Mouse (Mus musculus) CH12.LX (cell line): ENCODE measurements at regions not wholly inside any gene's neighbourhood (a gene's known extent, or its start where the extent isn't known, plus 50 kb on each side); places are given as distances from the start of the nearest gene placed in this dataset.

Experiments used
- DNase-seq: peaks from one replicate; pipeline ENCODE4 v3.0.0-alpha.2; 2013; ENCODE audit errors: extremely low read depth
- H3K27ac ChIP-seq: 2 replicates; pipeline ENCODE4 v1.5.1; 2012; ENCODE audit warnings: low read depth, mild to moderate bottlenecking, control low read depth, moderate library complexity; ENCODE audit not compliant: insufficient read depth
- H3K27me3 ChIP-seq: replicated peaks from 2 replicates; pipeline ENCODE3; 2012; ENCODE audit warnings: inconsistent platforms
- H3K36me3 ChIP-seq, 2 experiments: replicated peaks in 1 of 2; 2 replicates each; pipeline versions ENCODE3 to v1.6.1; 2012; ENCODE audit warnings: inconsistent platforms in 1 of 2, low read length in 1 of 2, mild to moderate bottlenecking in 1 of 2, mixed read lengths in 1 of 2, moderate library complexity in 1 of 2; ENCODE audit not compliant: control insufficient read depth in 1 of 2, insufficient read depth in 1 of 2
- H3K4me1 ChIP-seq, 2 experiments: 2 replicates each; pipeline ENCODE4 v1.6.1; 2012; ENCODE audit warnings: inconsistent platforms in 1 of 2, moderate library complexity in 1 of 2; ENCODE audit not compliant: insufficient read depth in 2 of 2, control insufficient read depth in 1 of 2
- H3K4me2 ChIP-seq: 2 replicates; pipeline ENCODE4 v1.6.1; 2012; ENCODE audit warnings: low read depth, mild to moderate bottlenecking, control low read depth; ENCODE audit not compliant: poor library complexity, insufficient read depth, severe bottlenecking
- H3K4me3 ChIP-seq, 3 experiments: fragments of 150-350 bp in 1 of 3; sonication (generic) in 1 of 3; replicated peaks in 1 of 3; 2 replicates each; pipeline versions ENCODE3 to v1.5.1; 2011 to 2012; ENCODE audit warnings: low read depth in 2 of 3, low read length in 2 of 3, mild to moderate bottlenecking in 2 of 3, moderate library complexity in 2 of 3, control low read depth in 1 of 3, improper control_type of control experiment in 1 of 3, inconsistent platforms in 1 of 3, mixed read lengths in 1 of 3; ENCODE audit not compliant: poor library complexity in 1 of 3
- H3K79me2 ChIP-seq: replicated peaks from 2 replicates; pipeline ENCODE4 v1.6.1; 2012; ENCODE audit warnings: mild to moderate bottlenecking, moderate library complexity; ENCODE audit not compliant: control insufficient read depth, poor library complexity, insufficient read depth, severe bottlenecking; ENCODE audit errors: extremely low read depth
- H3K9ac ChIP-seq: 2 replicates; pipeline ENCODE4 v1.6.1; 2012; ENCODE audit warnings: low read depth, mild to moderate bottlenecking, control low read depth, moderate library complexity; ENCODE audit not compliant: insufficient read depth
- H3K9me3 ChIP-seq: replicated peaks from 2 replicates; pipeline ENCODE3; 2012; ENCODE audit warnings: low read length, inconsistent platforms, mixed read lengths
- BHLHE40 ChIP-seq: IDR thresholded peaks from 2 replicates; pipeline ENCODE4 v1.6.1; 2011; ENCODE audit warnings: mild to moderate bottlenecking, low read depth, low read length, improper control_type of control experiment
- CHD1 ChIP-seq: IDR thresholded peaks from 2 replicates; pipeline ENCODE4 v1.6.1; 2012; ENCODE audit warnings: low read depth, low read length, improper control_type of control experiment, inconsistent platforms
- CTCF ChIP-seq, 2 experiments: IDR thresholded peaks in 1 of 2; conservative IDR thresholded peaks in 1 of 2; 2 replicates each; pipeline ENCODE4 v1.5.1; 2011 to 2012; ENCODE audit warnings: low read depth in 2 of 2, low read length in 2 of 2, improper control_type of control experiment in 1 of 2, inconsistent platforms in 1 of 2, mild to moderate bottlenecking in 1 of 2, moderate library complexity in 1 of 2
- E2F4 ChIP-seq: IDR thresholded peaks from 2 replicates; pipeline ENCODE4 v1.6.1; 2011; ENCODE audit warnings: low read depth, low read length, improper control_type of control experiment; ENCODE audit not compliant: insufficient replicate concordance
- EP300 ChIP-seq: IDR thresholded peaks from 2 replicates; pipeline ENCODE4 v1.6.1; 2011; ENCODE audit warnings: low read length, improper control_type of control experiment
- ETS1 ChIP-seq: conservative IDR thresholded peaks from 2 replicates; pipeline ENCODE4 v1.6.1; 2012; ENCODE audit warnings: low read depth, mild to moderate bottlenecking, inconsistent platforms, low read length, improper control_type of control experiment, moderate library complexity
- HCFC1 ChIP-seq: IDR thresholded peaks from 2 replicates; pipeline ENCODE4 v1.6.1; 2012; ENCODE audit warnings: low read depth, mild to moderate bottlenecking, inconsistent platforms, low read length, improper control_type of control experiment
- IRF4 ChIP-seq: IDR thresholded peaks from 2 replicates; pipeline ENCODE4 v1.6.1; 2014; ENCODE audit warnings: low read depth, mild to moderate bottlenecking, inconsistent platforms, low read length, improper control_type of control experiment
- JUND ChIP-seq: conservative IDR thresholded peaks from 2 replicates; pipeline ENCODE4 v1.6.1; 2011; ENCODE audit warnings: low read depth, low read length, improper control_type of control experiment
- KAT2A ChIP-seq: IDR thresholded peaks from 2 replicates; pipeline ENCODE4 v1.6.1; 2012; ENCODE audit warnings: low read length, improper control_type of control experiment, inconsistent platforms; ENCODE audit not compliant: insufficient replicate concordance
- MAFK ChIP-seq: IDR thresholded peaks from 2 replicates; pipeline ENCODE4 v1.6.1; 2011; ENCODE audit warnings: low read length, improper control_type of control experiment; ENCODE audit not compliant: insufficient replicate concordance
- MAX ChIP-seq: IDR thresholded peaks from 2 replicates; pipeline ENCODE4 v1.6.1; 2011; ENCODE audit warnings: low read length, improper control_type of control experiment
- MAZ ChIP-seq: IDR thresholded peaks from 2 replicates; pipeline ENCODE4 v1.6.1; 2012; ENCODE audit warnings: low read depth, mild to moderate bottlenecking, inconsistent platforms, low read length, improper control_type of control experiment, moderate library complexity
- MEF2A ChIP-seq: IDR thresholded peaks from 2 replicates; pipeline ENCODE4 v1.6.1; 2014; ENCODE audit warnings: low read depth, mild to moderate bottlenecking, inconsistent platforms, low read length, improper control_type of control experiment, borderline replicate concordance
- MXI1 ChIP-seq: IDR thresholded peaks from 2 replicates; pipeline ENCODE4 v1.6.1; 2011; ENCODE audit warnings: mild to moderate bottlenecking, low read depth, low read length, improper control_type of control experiment
- NRF1 ChIP-seq: IDR thresholded peaks from 2 replicates; pipeline ENCODE4 v1.6.1; 2014; ENCODE audit warnings: low read depth, mild to moderate bottlenecking, inconsistent platforms, low read length, improper control_type of control experiment, moderate library complexity
- PAX5 ChIP-seq: IDR thresholded peaks from 2 replicates; pipeline ENCODE4 v1.6.1; 2012; ENCODE audit warnings: low read length, inconsistent platforms, mixed read lengths
- POLR2A ChIP-seq: IDR thresholded peaks from 2 replicates; pipeline ENCODE4 v1.6.1; 2011; ENCODE audit warnings: low read depth, mild to moderate bottlenecking, improper control_type of control experiment, low read length
- POLR2AphosphoS2 ChIP-seq: IDR thresholded peaks from 2 replicates; pipeline ENCODE4 v1.6.1; 2011; ENCODE audit warnings: low read depth, low read length, improper control_type of control experiment
- RAD21 ChIP-seq: IDR thresholded peaks from 2 replicates; pipeline ENCODE4 v1.6.1; 2011; ENCODE audit warnings: low read depth, mild to moderate bottlenecking, low read length, improper control_type of control experiment, moderate library complexity
- RCOR1 ChIP-seq: conservative IDR thresholded peaks from 2 replicates; pipeline ENCODE4 v1.6.1; 2012; ENCODE audit warnings: low read depth, mild to moderate bottlenecking, inconsistent platforms, low read length, improper control_type of control experiment
- SIN3A ChIP-seq: IDR thresholded peaks from 2 replicates; pipeline ENCODE4 v1.6.1; 2012; ENCODE audit warnings: low read length, improper control_type of control experiment, inconsistent platforms
- SMC3 ChIP-seq: IDR thresholded peaks from 2 replicates; pipeline ENCODE4 v1.6.1; 2011; ENCODE audit warnings: low read depth, low read length, improper control_type of control experiment
- TBP ChIP-seq: conservative IDR thresholded peaks from 2 replicates; pipeline ENCODE4 v1.6.1; 2011; ENCODE audit warnings: low read depth, low read length, improper control_type of control experiment
- USF2 ChIP-seq: conservative IDR thresholded peaks from 2 replicates; pipeline ENCODE4 v1.6.1; 2011; ENCODE audit warnings: low read depth, low read length, improper control_type of control experiment
- ZC3H11A ChIP-seq: IDR thresholded peaks from 2 replicates; pipeline ENCODE4 v1.6.1; 2012; ENCODE audit warnings: low read depth, mild to moderate bottlenecking, inconsistent platforms, low read length, improper control_type of control experiment
- ZNF384 ChIP-seq: IDR thresholded peaks from 2 replicates; pipeline ENCODE4 v1.6.1; 2012; ENCODE audit warnings: low read depth, low read length, improper control_type of control experiment, inconsistent platforms
- dilution Hi-C: fragments of 300-500 bp; cut with MboI; formaldehyde crosslinking; loops from 2 replicates; pipeline ENCODE4 v1.14.3; 2020; ENCODE audit warnings: low sequenced_read_pairs; ENCODE audit not compliant: extremely low pct_unique_long_range_greater_than_20kb, extremely low pct_ligation_motif_present
- in situ Hi-C: fragments of 300-500 bp; cut with MboI; formaldehyde crosslinking; loops from 3 replicates; pipeline ENCODE4 v1.14.3; 2019; ENCODE audit warnings: low sequenced_read_pairs, low pct_ligation_motif_present, low pct_unique_long_range_greater_than_20kb, mixed read lengths

DNA sequence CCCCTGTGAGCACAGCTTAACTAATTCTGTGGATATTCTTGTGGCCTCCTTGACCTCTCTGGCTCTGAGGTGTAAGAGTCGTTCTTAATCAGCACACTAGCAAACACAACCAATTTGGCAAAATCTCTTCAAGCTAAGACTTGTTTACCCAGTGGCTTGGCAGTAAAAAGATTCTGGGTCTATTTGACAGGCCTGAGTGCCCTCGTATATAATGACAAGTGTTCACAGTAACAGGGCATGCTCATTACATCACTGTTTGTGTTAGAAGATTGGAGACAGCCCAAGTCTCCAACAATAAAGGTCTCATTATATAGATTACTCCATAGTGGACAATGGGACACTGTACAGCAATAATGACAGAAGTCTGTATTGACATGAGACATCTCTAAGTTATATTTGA, 101.2 kb upstream of the Mgat5 start:
- DNase-seq = no peak
- Histone ChIP-seq H3K27me3 (no peaks in the 10 kb centered on the region), H3K36me3 (no peaks in the 10 kb centered on the region), H3K79me2 (no peaks in the 10 kb centered on the region), H3K4me1 (no peaks in the 10 kb centered on the region), H3K27ac (no peak overlapping the region), H3K4me2 (no peak overlapping the region), H3K9me3 (peaks cover 6% of the 10 kb centered on the region), H3K9ac (no peak overlapping the region), H3K4me3 (no peak overlapping the region)
- dilution Hi-C loops (no loop called here), in situ Hi-C loops (no loop called here)
- TF ChIP-seq ZC3H11A (no peak), SMC3 (no peak), RAD21 (no peak), PAX5 (no peak), ETS1 (no peak), RCOR1 (no peak), USF2 (no peak), IRF4 (no peak), POLR2A (no peak), POLR2AphosphoS2 (no peak), BHLHE40 (no peak), NRF1 (no peak), MAX (no peak)

DNA sequence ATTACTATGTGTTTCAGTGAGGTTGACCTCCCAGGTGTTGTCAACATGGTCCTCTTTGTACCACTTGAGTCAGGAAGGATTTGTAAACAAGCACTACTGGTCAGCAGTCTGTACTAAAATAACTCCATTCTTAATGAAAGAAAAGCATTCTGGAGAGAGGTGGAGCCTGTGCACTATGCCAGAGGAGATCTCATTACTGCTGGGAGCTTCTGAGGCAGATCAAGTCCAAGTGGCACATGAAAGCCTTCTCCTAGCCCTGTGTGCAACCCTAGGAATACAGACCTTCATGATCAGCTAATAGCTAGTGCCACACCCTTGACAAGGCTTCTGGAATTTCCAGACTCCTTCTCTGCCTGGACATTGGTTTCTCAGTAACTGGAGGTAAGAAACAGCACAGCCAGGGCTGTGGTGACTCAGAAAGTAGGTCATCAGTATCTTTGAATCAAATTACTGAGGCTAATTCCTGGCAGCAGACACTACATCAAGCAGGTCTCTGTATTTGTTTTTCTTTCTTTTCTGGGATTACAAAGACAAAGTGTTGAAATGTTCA, 105.9 kb upstream of the Mgat5 start:
- TF ChIP-seq ETS1 = no peak
- no peak for TF ChIP-seq E2F4
- TF ChIP-seq MAFK = no peak
- no peak for TF ChIP-seq NRF1
- TF ChIP-seq SIN3A = no peak
- TF ChIP-seq JUND = no peak
- TF ChIP-seq KAT2A = no peak
- TF ChIP-seq USF2 = no peak
- no peak for TF ChIP-seq HCFC1
- no peak for TF ChIP-seq ZNF384
- no peak for TF ChIP-seq CHD1
- no peak for TF ChIP-seq MEF2A
- no peak for TF ChIP-seq MAZ
- no peak for TF ChIP-seq ZC3H11A
- no peak for TF ChIP-seq POLR2A
- TF ChIP-seq TBP = no peak
- no peak for TF ChIP-seq CTCF (conservative IDR thresholded peaks at IDR 0.05 in 1 of 2, IDR thresholded peaks at IDR 0.05 in 1 of 2; ENCODE audit: low read depth in 2 of 2, low read length in 2 of 2)
- no peak for TF ChIP-seq MXI1
- TF ChIP-seq MAX = no peak
- no peak for TF ChIP-seq EP300
- DNase-seq = no peak
- Histone ChIP-seq H3K4me2 (no peak overlapping the region), H3K27ac (no peak overlapping the region), H3K4me1 (no peaks in the 10 kb centered on the region), H3K9ac (no peak overlapping the region), H3K9me3 (peaks cover 6% of the 10 kb centered on the region), H3K4me3 (no peak overlapping the region), H3K36me3 (no peaks in the 10 kb centered on the region), H3K79me2 (no peaks in the 10 kb centered on the region), H3K27me3 (no peaks in the 10 kb centered on the region)
- dilution Hi-C loops (no loop called here), in situ Hi-C loops (no loop called here)
